In genomic region chr3:55111935-55112709, GRCm38 (mm10) we compare ENCODE assay signal across 8 mouse cellular contexts. TPM values are rescaled to one million over a fixed set of nuclear protein-coding genes. Genes with fewer than 3 reads are reported as not detected.
A peak's percentile ranks its signal among the peaks of the same experiment; 100 is the strongest.
DNase-seq lines count a peak whose midpoint lies in the region; ATAC-seq lines count a peak whose summit lies in the region.

TSS of gene Spg20 (plus strand) at chr3:55112108.

- H3K27ac ChIP-seq in brown adipose tissue, adult 24 weeks (replicated peaks; ENCODE audit: low read depth, low read length) = peak within 1 kb of the TSS; percentile 86
- peak within 1 kb of the TSS; percentile 89 to 95 for H3K27ac ChIP-seq in heart, embryonic 14.5 days (replicated peaks in 1 of 2; ENCODE audit: control insufficient read depth in 1 of 2, insufficient read depth in 1 of 2, low read depth in 2 of 2, low read length in 2 of 2)
- H3K27ac ChIP-seq in liver, embryonic 13.5 days = peak within 1 kb of the TSS; percentile 66
- H3K27ac ChIP-seq in stomach, embryonic 16.5 days (ENCODE audit: low read length) = peak within 1 kb of the TSS; percentile 83

- H3K36me3 ChIP-seq in heart, embryonic 14.5 days (ENCODE audit: control insufficient read depth, insufficient read depth, low read length) = peaks cover 6% of the 10 kb centered on the region
- peaks cover 2% of the 10 kb centered on the region for H3K36me3 ChIP-seq in liver, embryonic 13.5 days
- peaks cover 4% of the 10 kb centered on the region; the same call in 1 of the 2 replicates for H3K36me3 ChIP-seq in stomach, embryonic 16.5 days (ENCODE audit: control insufficient read depth, insufficient read depth, low read length)

- H3K4me2 ChIP-seq in heart, embryonic 14.5 days (ENCODE audit: low read length) = peak within 1 kb of the TSS; percentile 62
- H3K4me2 ChIP-seq in liver, embryonic 13.5 days = peak within 1 kb of the TSS; percentile 77
- peak within 1 kb of the TSS; percentile 84 for H3K4me2 ChIP-seq in stomach, embryonic 16.5 days (ENCODE audit: low read depth, low read length)

- H3K4me1 ChIP-seq in brown adipose tissue, adult 24 weeks (ENCODE audit: control insufficient read depth, insufficient read depth, insufficient read length, low read length) = 0 out of 2 replicates have a peak, but pooled peaks cover 5% of the 10 kb centered on the region
- peaks cover 9 to 27% of the 10 kb centered on the region in 2 experiments for H3K4me1 ChIP-seq in heart, embryonic 14.5 days (ENCODE audit: control insufficient read depth in 2 of 2, insufficient read depth in 2 of 2, low read length in 2 of 2)
- peaks cover 22% of the 10 kb centered on the region for H3K4me1 ChIP-seq in liver, embryonic 13.5 days (replicated peaks)
- peaks cover 17% of the 10 kb centered on the region for H3K4me1 ChIP-seq in stomach, embryonic 16.5 days (ENCODE audit: control insufficient read depth, insufficient read depth, low read length)

- peak within 1 kb of the TSS; percentile 96 for H3K9ac ChIP-seq in heart, embryonic 14.5 days (ENCODE audit: low read length)
- peak within 1 kb of the TSS; percentile 85 for H3K9ac ChIP-seq in liver, embryonic 13.5 days
- peak within 1 kb of the TSS; percentile 88 for H3K9ac ChIP-seq in stomach, embryonic 16.5 days (ENCODE audit: low read length)

- peak; percentile 89 for ATAC-seq in heart, embryonic 14.5 days (ENCODE audit: insufficient number of reproducible peaks, insufficient read depth, low FRiP score, low read depth)
- ATAC-seq in liver, embryonic 13.5 days (ENCODE audit: low read depth) = peak; percentile 95
- ATAC-seq in stomach, embryonic 16.5 days (ENCODE audit: insufficient read depth, low FRiP score) = peak; percentile 95

- peak within 1 kb of the TSS; percentile 93 for H3K4me3 ChIP-seq in brown adipose tissue, adult 24 weeks (ENCODE audit: insufficient read depth, low read depth, low read length)
- peak within 1 kb of the TSS; percentile 85 to 92 for H3K4me3 ChIP-seq in heart, embryonic 14.5 days (ENCODE audit: control insufficient read depth in 1 of 2, insufficient read depth in 1 of 2, low read depth in 1 of 2, low read length in 2 of 2)
- peak within 1 kb of the TSS; percentile 80 for H3K4me3 ChIP-seq in liver, embryonic 13.5 days (replicated peaks)
- peak within 1 kb of the TSS; percentile 69 for H3K4me3 ChIP-seq in stomach, embryonic 16.5 days (replicated peaks; ENCODE audit: low read length)

- under 1% methylated on average over 46 of the region's 58 CpGs for WGBS in heart, embryonic 14.5 days
- WGBS in liver, embryonic 13.5 days (ENCODE audit: insufficient replicate concordance) = under 1% methylated on average over 58 of the region's 58 CpGs
- WGBS in stomach, embryonic 16.5 days = under 1% methylated on average over 57 of the region's 58 CpGs

- DNase-seq in CD4-positive, CD25-positive, alpha-beta regulatory T cell, adult 2 months (ENCODE audit: low read depth, low spot score) = peak; percentile 95
- DNase-seq in fibroblast of lung, adult 2 months (ENCODE audit: low read depth) = peak; percentile 73
- DNase-seq in kidney, postnatal 14 days = peak; percentile 97
- peak; percentile 84 for DNase-seq in liver, embryonic 13.5 days
- DNase-seq in neural tube, embryonic 10.5 days (ENCODE audit: extremely low spot score, low spot score) = peak; percentile 99

- H3K9me3 ChIP-seq in heart, embryonic 14.5 days (ENCODE audit: control insufficient read depth, low read length) = no peaks in the 10 kb centered on the region
- no peaks in the 10 kb centered on the region for H3K9me3 ChIP-seq in liver, embryonic 13.5 days (replicated peaks)
- no peaks in the 10 kb centered on the region for H3K9me3 ChIP-seq in stomach, embryonic 16.5 days (replicated peaks; ENCODE audit: control insufficient read depth, low read length)

- no peaks in the 10 kb centered on the region for H3K27me3 ChIP-seq in heart, embryonic 14.5 days (ENCODE audit: control insufficient read depth, insufficient read depth, low read length)
- no peaks in the 10 kb centered on the region for H3K27me3 ChIP-seq in liver, embryonic 13.5 days
- no peaks in the 10 kb centered on the region for H3K27me3 ChIP-seq in stomach, embryonic 16.5 days (ENCODE audit: control insufficient read depth, insufficient read depth, low read length)

RNA-seq across cellular contexts. Expression of gene Spg20, which starts in this region (rescaled TPM):
- polyA plus RNA-seq in brown adipose tissue, adult 24 weeks (2012; ENCODE audit: insufficient read depth, insufficient read length, missing spikeins) = 17.8 and 19.9 TPM in 2 replicates
- polyA plus RNA-seq in heart, embryonic 14.5 days (2014; fragmentation: Nextera tagmentation; extraction: Ambion mirVana) = 35.1 and 35.8 TPM in 2 replicates
- polyA plus RNA-seq in liver, embryonic 13.5 days (2015; fragmentation: Nextera tagmentation; extraction: Ambion mirVana) = 9.8 and 11.9 TPM in 2 replicates
- 36.0 and 40.1 TPM in 2 replicates for polyA plus RNA-seq in stomach, embryonic 16.5 days (2015; fragmentation: Nextera tagmentation; extraction: Ambion mirVana)

Comparison
In these comparisons a context has a peak if more than half of its experiments do, and no peak if none do; other contexts are left out.
1. Peak in every context shown above with its lines: DNase-seq, ATAC-seq, H3K4me3 ChIP-seq and H3K27ac ChIP-seq.